Mouse (Mus musculus) cerebellum, postnatal 14 days (tissue): ENCODE measurements around the gene Slc43a3.

Experiments used
- DNase-seq, 2 experiments: peaks; one replicate each; pipeline ENCODE4 v3.0.0; 2021; ENCODE audit warnings: mixed read lengths in 2 of 2

Gene Slc43a3

GRCm38 (mm10) chr2:84996376-84996775, 60.0 kb downstream of the Slc43a3 start:
- DNase-seq: no peak

- no peak for DNase-seq
These were observed 63.3 kb downstream of the Slc43a3 start for GRCm38 (mm10) chr2:84999486-85000181.

GRCm38 (mm10) chr2:85001497-85001896, 65.1 kb downstream of the Slc43a3 start:
- DNase-seq: no peak

GRCm38 (mm10) chr2:85002575-85002974, 66.2 kb downstream of the Slc43a3 start:
- DNase-seq: no peak

GRCm38 (mm10) chr2:85004341-85004740, 68.0 kb downstream of the Slc43a3 start:
- no peak for DNase-seq

GRCm38 (mm10) chr2:85006600-85006999, 70.2 kb downstream of the Slc43a3 start:
- DNase-seq: no peak

GRCm38 (mm10) chr2:85007729-85008128, 71.3 kb downstream of the Slc43a3 start:
- DNase-seq: peak; percentile 20 to 30
